Mouse (Mus musculus) heart, postnatal 0 days (tissue): ENCODE results near the gene Glyctk.

Source experiments
- CTCF ChIP-seq: IDR thresholded peaks from 2 replicates; pipeline ENCODE4 v1.5.1; 2016; ENCODE audit warnings: antibody characterized with exemption, control low read depth, low read depth
- EP300 ChIP-seq: IDR thresholded peaks from 2 replicates; pipeline ENCODE4 v1.6.1; 2016; ENCODE audit warnings: antibody characterized with exemption, low read depth

DNA sequence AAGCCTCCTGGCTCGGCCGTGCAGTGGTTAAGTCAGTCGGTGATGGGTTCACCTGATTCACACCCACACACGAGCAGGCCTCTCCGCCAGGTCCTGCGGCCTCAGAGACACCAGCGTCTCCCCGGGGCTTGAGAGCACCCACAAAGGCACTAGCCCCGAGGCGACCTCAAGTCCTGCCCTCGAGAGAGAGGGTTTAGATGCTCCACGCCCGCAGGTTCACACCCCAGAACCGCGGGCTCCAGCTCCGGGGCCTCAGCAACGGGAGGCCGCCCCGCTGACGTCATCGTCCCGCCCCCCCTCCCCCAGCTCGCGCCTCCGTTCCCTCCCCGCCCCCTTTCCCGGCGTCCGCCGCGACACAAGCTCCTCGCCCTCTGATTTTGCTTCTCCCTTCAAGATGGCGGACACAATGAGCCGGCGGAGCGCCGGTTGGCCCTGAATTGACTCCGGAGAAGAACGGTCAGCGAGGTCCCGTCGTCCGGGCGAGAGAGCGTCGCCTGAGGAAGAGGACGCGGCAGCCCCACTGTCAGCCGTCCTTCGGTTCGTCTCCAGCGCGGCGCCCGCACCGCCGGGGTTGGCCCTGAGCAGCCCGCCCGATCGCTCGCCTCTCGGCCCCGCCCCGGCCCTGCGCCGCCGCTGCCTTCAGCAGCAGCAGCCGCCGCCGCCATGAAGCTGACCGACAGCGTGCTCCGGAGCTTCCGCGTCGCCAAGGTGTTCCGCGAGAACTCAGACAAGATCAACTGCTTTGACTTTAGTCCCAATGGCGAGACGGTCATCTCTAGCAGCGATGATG is 12.8 kb upstream of the Glyctk start, which contains the start of gene Wdr82:
- no peak for TF ChIP-seq CTCF
- TF ChIP-seq EP300: peak; percentile 27; the same call in 1 of the 2 replicates
